Mouse (Mus musculus) hindbrain, embryonic 11.5 days (tissue): ENCODE data around the gene Setd6. TPM values are rescaled to one million over a fixed set of nuclear protein-coding genes. Genes with fewer than 3 reads are reported as not detected.

Source experiments
- ATAC-seq: fragments of 200-750 bp; cut with Nextera tagmentation; 2 replicates; pipeline ENCODE4 v1.8.0; 2017; ENCODE audit warnings: mild to moderate bottlenecking, moderate TSS enrichment, moderate library complexity; ENCODE audit not compliant: low FRiP score
- DNase-seq: peaks from one replicate; pipeline ENCODE4 v3.0.0-alpha.2; 2015; ENCODE audit warnings: low spot score
- H3K27ac ChIP-seq: fragments of 300-500 bp; sonication (generic); 2 replicates; pipeline ENCODE4 v1.5.1; 2014; ENCODE audit warnings: mild to moderate bottlenecking, low read depth, low read length
- H3K27me3 ChIP-seq: fragments of 300-500 bp; sonication (generic); 2 replicates; pipeline ENCODE4 v1.6.1; 2014; ENCODE audit warnings: mild to moderate bottlenecking, low read length, moderate library complexity, mixed read lengths; ENCODE audit not compliant: control insufficient read depth, insufficient read depth
- H3K36me3 ChIP-seq: fragments of 300-500 bp; sonication (generic); 2 replicates; pipeline ENCODE4 v1.6.1; 2014; ENCODE audit warnings: mild to moderate bottlenecking, low read length, moderate library complexity, mixed read lengths; ENCODE audit not compliant: control insufficient read depth, insufficient read depth
- H3K4me1 ChIP-seq: fragments of 300-500 bp; sonication (generic); replicated peaks from 2 replicates; pipeline ENCODE4 v1.6.1; 2014; ENCODE audit warnings: low read length, mixed read lengths; ENCODE audit not compliant: control insufficient read depth, insufficient read depth
- H3K4me2 ChIP-seq: fragments of 300-500 bp; sonication (generic); replicated peaks from 2 replicates; pipeline ENCODE4 v1.6.1; 2014; ENCODE audit warnings: mild to moderate bottlenecking, low read depth, low read length
- H3K4me3 ChIP-seq: fragments of 300-500 bp; sonication (generic); 2 replicates; pipeline ENCODE4 v1.5.1; 2014; ENCODE audit warnings: low read depth, low read length
- H3K9ac ChIP-seq: fragments of 300-500 bp; sonication (generic); 2 replicates; pipeline ENCODE4 v1.6.1; 2014; ENCODE audit warnings: low read depth, low read length
- H3K9me3 ChIP-seq: fragments of 300-500 bp; sonication (generic); 2 replicates; pipeline ENCODE4 v1.6.1; 2016; ENCODE audit warnings: low read length; ENCODE audit not compliant: control insufficient read depth
- WGBS: fragments of 180-500 bp; shearing (Covaris S2); extraction: QIAGEN DNeasy Blood & Tissue Kit; methylation state at CpG from one replicate; pipeline ENCODE4 v1.1.7; 2014; 5-methylcytosine and 5-hydroxymethylcytosine counted together
- polyA plus RNA-seq: library from polyadenylated mRNA; unstranded; fragments of >200 nt; fragmentation: Nextera tagmentation; extraction: Ambion mirVana; gene quantifications from 2 replicates; pipeline ENCODE4 v1.2.1, GENCODE M21; 2014

Setd6 gene
- polyA plus RNA-seq, 1 experiment from 2014 or later: 18.2 TPM

DNA sequence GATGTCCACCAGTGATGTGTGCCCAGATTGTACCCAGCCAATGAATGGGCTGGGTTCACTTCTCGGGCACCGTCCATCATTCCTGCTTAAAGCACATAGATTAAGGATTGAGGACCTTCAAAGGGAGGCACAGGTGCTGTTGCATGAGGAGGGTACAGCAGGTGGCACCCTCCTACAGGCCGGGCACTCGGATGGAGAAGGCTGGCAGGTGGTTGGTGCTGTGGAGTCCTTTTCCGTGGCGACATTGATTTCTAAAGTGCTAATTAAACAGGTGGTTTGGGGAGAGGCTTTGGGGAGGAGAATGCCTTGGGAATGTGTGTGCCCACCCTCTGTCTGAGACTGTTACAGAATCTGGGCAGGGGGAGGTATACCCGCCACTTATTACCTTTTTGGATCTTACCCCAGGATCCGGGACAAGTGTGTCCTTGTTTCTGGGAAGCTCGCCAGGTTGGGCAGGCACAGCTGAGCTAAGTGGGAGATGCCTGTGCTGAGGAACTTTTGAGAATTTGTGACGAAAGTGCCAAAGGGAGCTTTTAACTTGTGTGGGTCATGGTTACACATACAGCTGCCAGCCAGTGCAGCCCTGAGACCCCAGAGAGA is 27.5 kb upstream of the Setd6 start:
- H3K27ac ChIP-seq: no peak overlapping the region
- H3K9me3 ChIP-seq: no peaks in the 10 kb centered on the region
- H3K36me3 ChIP-seq: no peaks in the 10 kb centered on the region
- no peaks in the 10 kb centered on the region for H3K4me1 ChIP-seq
- WGBS: 84% methylated on average over 10 of the region's 10 CpGs
- H3K9ac ChIP-seq: no peak overlapping the region
- ATAC-seq (no peak), DNase-seq (no peak)
- H3K4me3 ChIP-seq: no peak overlapping the region
- H3K4me2 ChIP-seq: no peak overlapping the region
- no peaks in the 10 kb centered on the region for H3K27me3 ChIP-seq

GRCm38 (mm10) chr8:95690929-95691541 is 24.6 kb upstream of the Setd6 start:
- no peak overlapping the region for H3K27ac ChIP-seq
- no peak overlapping the region for H3K4me3 ChIP-seq
- H3K36me3 ChIP-seq: no peaks in the 10 kb centered on the region
- ATAC-seq (no peak), DNase-seq (no peak)
- H3K4me1 ChIP-seq: peaks cover 4% of the 10 kb centered on the region; the same call in 1 of the 2 replicates
- no peak overlapping the region for H3K9ac ChIP-seq
- H3K27me3 ChIP-seq: no peaks in the 10 kb centered on the region
- no peak overlapping the region for H3K4me2 ChIP-seq
- no peaks in the 10 kb centered on the region for H3K9me3 ChIP-seq
- 80% methylated on average over 13 of the region's 13 CpGs for WGBS

DNA sequence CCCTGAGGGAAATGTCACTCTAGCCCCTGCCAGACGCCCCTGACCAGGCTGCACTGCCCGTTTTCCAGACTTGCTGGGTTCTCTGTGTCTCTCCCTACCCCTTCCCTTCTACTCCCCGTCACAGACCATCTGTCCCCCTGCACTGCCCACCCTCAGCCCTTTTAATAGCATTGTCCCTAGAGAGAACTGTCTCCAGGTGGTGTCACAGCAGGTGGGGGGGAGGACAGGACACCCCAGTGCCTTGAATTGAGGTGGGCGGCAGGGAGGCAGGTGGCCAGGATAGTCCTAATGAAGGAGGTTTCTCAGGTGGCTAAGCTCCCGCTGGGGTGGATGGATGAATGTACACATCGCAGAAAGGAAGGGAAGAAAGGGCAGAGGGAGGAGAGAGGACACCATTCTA is 21.1 kb upstream of the Setd6 start:
- Histone ChIP-seq H3K4me1 (peaks cover 4% of the 10 kb centered on the region; the same call in 1 of the 2 replicates), H3K4me2 (no peak overlapping the region), H3K27me3 (peaks cover 4% of the 10 kb centered on the region), H3K4me3 (no peak overlapping the region), H3K36me3 (no peaks in the 10 kb centered on the region), H3K9ac (no peak overlapping the region), H3K27ac (no peak overlapping the region), H3K9me3 (no peaks in the 10 kb centered on the region)
- DNase-seq (no peak), ATAC-seq (0 out of 2 replicates have a peak, but pooled peaks have one; percentile 31)
- WGBS: 11% methylated on average over 6 of the region's 6 CpGs

DNA sequence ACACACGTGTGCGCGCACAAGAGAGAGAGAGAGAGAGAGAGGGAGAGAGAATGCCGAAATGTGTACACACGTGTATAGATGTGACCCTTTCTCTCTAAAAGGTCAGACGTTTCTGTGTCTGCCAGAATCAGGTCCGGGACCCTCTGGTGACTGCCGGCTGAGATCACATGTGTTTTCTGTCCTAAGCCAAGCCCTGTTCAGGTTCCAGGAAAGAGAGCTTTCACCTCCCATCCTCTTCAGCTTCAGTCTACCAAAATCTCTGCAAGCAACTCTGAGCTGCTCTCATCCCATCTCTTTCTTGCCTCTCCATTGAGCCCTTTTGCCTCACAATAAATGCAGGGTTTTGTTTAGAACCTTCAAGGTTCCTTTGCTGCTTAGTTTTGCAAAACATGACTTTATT is 19.0 kb upstream of the Setd6 start:
- Histone ChIP-seq H3K9me3 (no peaks in the 10 kb centered on the region), H3K9ac (no peak overlapping the region), H3K4me3 (no peak overlapping the region), H3K4me1 (peaks cover 4% of the 10 kb centered on the region; the same call in 1 of the 2 replicates), H3K36me3 (no peaks in the 10 kb centered on the region), H3K4me2 (no peak overlapping the region), H3K27me3 (peaks cover 4% of the 10 kb centered on the region), H3K27ac (no peak overlapping the region)
- no peak for DNase-seq
- no peak for ATAC-seq
- WGBS: 72% methylated on average over 6 of the region's 8 CpGs

GRCm38 (mm10) chr8:95697128-95697527 is 18.6 kb upstream of the Setd6 start:
- ATAC-seq (peak; percentile 53), DNase-seq (peak; percentile 97)
- H3K4me3 ChIP-seq: no peak overlapping the region
- H3K36me3 ChIP-seq: no peaks in the 10 kb centered on the region
- H3K9ac ChIP-seq: no peak overlapping the region
- H3K27ac ChIP-seq: no peak overlapping the region
- H3K27me3 ChIP-seq: peaks cover 4% of the 10 kb centered on the region
- H3K4me1 ChIP-seq: peaks cover 4% of the 10 kb centered on the region; the same call in 1 of the 2 replicates
- no peak overlapping the region for H3K4me2 ChIP-seq
- no peaks in the 10 kb centered on the region for H3K9me3 ChIP-seq
- WGBS: 0% methylated on average over 11 of the region's 11 CpGs

DNA sequence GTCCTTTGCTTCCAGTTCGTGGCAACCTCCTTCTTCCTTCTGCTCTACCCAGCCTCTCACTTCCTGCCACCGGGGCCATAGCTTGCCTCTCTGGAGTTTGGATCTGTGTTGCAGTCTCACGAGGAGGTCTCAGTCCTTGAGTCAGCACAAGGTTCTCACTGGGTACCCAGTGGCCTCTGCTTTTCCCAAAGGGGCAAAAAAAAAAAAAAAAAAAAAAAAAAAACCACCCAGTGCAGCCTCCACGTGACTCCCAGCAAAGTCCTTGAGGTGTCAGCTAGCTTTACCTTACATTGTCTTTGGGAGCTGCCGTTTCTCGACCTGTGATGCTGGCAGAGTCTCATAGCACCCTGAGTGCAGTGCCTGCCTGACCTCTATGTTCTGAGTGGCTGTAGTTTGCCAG is 17.5 kb upstream of the Setd6 start:
- H3K9ac ChIP-seq: no peak overlapping the region
- no peak overlapping the region for H3K4me3 ChIP-seq
- WGBS: 48% methylated on average over 6 of the region's 6 CpGs
- H3K4me1 ChIP-seq: peaks cover 4% of the 10 kb centered on the region; the same call in 1 of the 2 replicates
- H3K4me2 ChIP-seq: no peak overlapping the region
- peaks cover 4% of the 10 kb centered on the region for H3K27me3 ChIP-seq
- ATAC-seq (no peak), DNase-seq (no peak)
- no peak overlapping the region for H3K27ac ChIP-seq
- no peaks in the 10 kb centered on the region for H3K9me3 ChIP-seq
- no peaks in the 10 kb centered on the region for H3K36me3 ChIP-seq

GRCm38 (mm10) chr8:95700282-95700681 is 15.4 kb upstream of the Setd6 start:
- H3K27ac ChIP-seq: no peak overlapping the region
- peaks cover 5% of the 10 kb centered on the region for H3K4me1 ChIP-seq
- H3K36me3 ChIP-seq: no peaks in the 10 kb centered on the region
- H3K4me2 ChIP-seq: no peak overlapping the region
- DNase-seq (peak; percentile 59), ATAC-seq (no peak)
- no peaks in the 10 kb centered on the region for H3K9me3 ChIP-seq
- WGBS: 44% methylated on average over 9 of the region's 9 CpGs
- no peak overlapping the region for H3K4me3 ChIP-seq
- peaks cover 4% of the 10 kb centered on the region for H3K27me3 ChIP-seq
- no peak overlapping the region for H3K9ac ChIP-seq

DNA sequence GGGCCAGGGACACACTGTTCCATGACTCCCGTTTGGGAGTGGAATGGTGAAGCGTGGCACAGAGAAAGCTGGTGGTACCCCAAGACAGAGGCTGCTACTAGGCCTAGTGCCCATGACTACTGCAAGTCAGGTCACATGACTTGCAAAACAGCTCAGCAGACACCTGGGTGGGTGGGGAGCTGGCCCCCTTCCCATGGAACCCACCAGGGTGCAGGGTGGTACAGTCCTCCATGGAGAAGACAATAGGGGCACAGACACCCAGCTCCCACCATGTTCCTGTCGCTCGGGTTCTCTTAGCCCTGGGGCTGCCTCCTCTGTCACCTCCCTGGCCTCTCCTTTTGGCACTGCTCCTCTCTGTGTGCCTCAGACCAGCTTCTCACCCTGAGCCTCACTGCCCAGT is 13.9 kb upstream of the Setd6 start:
- Histone ChIP-seq H3K4me2 (no peak overlapping the region; the same call in 1 of the 2 replicates), H3K9me3 (no peaks in the 10 kb centered on the region), H3K4me1 (peaks cover 5% of the 10 kb centered on the region), H3K27me3 (peaks cover 4% of the 10 kb centered on the region), H3K9ac (no peak overlapping the region), H3K27ac (no peak overlapping the region), H3K4me3 (no peak overlapping the region), H3K36me3 (no peaks in the 10 kb centered on the region)
- DNase-seq (no peak), ATAC-seq (no peak)
- WGBS: 79% methylated on average over 4 of the region's 4 CpGs
